Mouse (Mus musculus) lung, embryonic 14.5 days (tissue): ENCODE measurements around the gene Tns1. TPM values are rescaled to one million over a fixed set of nuclear protein-coding genes. Genes with fewer than 3 reads are reported as not detected.
A peak's percentile ranks its signal among the peaks of the same experiment; 100 is the strongest.

Experiments used
- ATAC-seq: fragments of 200-750 bp; cut with Nextera tagmentation; 2 replicates; pipeline ENCODE4 v1.8.0; 2017; ENCODE audit warnings: mild to moderate bottlenecking, moderate TSS enrichment, moderate library complexity; ENCODE audit not compliant: insufficient read depth
- DNase-seq: peaks from one replicate; pipeline ENCODE4 v3.0.0-alpha.2; 2015
- H3K27ac ChIP-seq: fragments of 300-500 bp; sonication (generic); 2 replicates; pipeline ENCODE4 v1.5.1; 2014; ENCODE audit warnings: low read depth, mild to moderate bottlenecking, moderate library complexity
- H3K27me3 ChIP-seq: fragments of 300-500 bp; sonication (generic); 2 replicates; pipeline ENCODE4 v1.6.1; 2014; ENCODE audit warnings: low read length, control low read depth; ENCODE audit not compliant: insufficient read depth
- H3K36me3 ChIP-seq: fragments of 300-500 bp; sonication (generic); 2 replicates; pipeline ENCODE4 v1.6.1; 2014; ENCODE audit warnings: control low read depth; ENCODE audit not compliant: insufficient read depth
- H3K4me1 ChIP-seq: fragments of 300-500 bp; sonication (generic); 2 replicates; pipeline ENCODE4 v1.6.1; 2014; ENCODE audit warnings: antibody characterized with exemption, control low read depth; ENCODE audit not compliant: insufficient read depth
- H3K4me2 ChIP-seq: fragments of 300-500 bp; sonication (generic); 2 replicates; pipeline ENCODE4 v1.6.1; 2014; ENCODE audit warnings: mild to moderate bottlenecking
- H3K4me3 ChIP-seq: fragments of 300-500 bp; sonication (generic); 2 replicates; pipeline ENCODE4 v1.5.1; 2014; ENCODE audit warnings: low read depth, low read length
- H3K9ac ChIP-seq: fragments of 300-500 bp; sonication (generic); 2 replicates; pipeline ENCODE4 v1.6.1; 2014
- H3K9me3 ChIP-seq: fragments of 300-500 bp; sonication (generic); 2 replicates; pipeline ENCODE4 v1.6.1; 2016; ENCODE audit warnings: low read depth, low read length, control low read depth
- CTCF ChIP-seq: IDR thresholded peaks from 2 replicates; pipeline ENCODE4 v1.5.1; 2016; ENCODE audit warnings: antibody characterized with exemption, low read depth
- WGBS: fragments of 180-500 bp; shearing (Covaris S2); extraction: QIAGEN DNeasy Blood & Tissue Kit; methylation state at CpG from one replicate; pipeline ENCODE4 v1.1.7; 2014; 5-methylcytosine and 5-hydroxymethylcytosine counted together
- polyA plus RNA-seq: library from polyadenylated mRNA; unstranded; fragments of >200 nt; fragmentation: Nextera tagmentation; extraction: Ambion mirVana; gene quantifications from 2 replicates; pipeline ENCODE4 v1.2.1, GENCODE M21; 2014

The Tns1 gene
- polyA plus RNA-seq, 1 experiment from 2014 or later, result 95.2 TPM

GRCm38 (mm10) chr1:73912466-73912865, 211.8 kb downstream of the Tns1 start:
- no peak for ATAC-seq
- no peaks in the 10 kb centered on the region for H3K27me3 ChIP-seq
- H3K27ac ChIP-seq, result no peak overlapping the region
- H3K4me2 ChIP-seq, result no peak overlapping the region
- H3K9ac ChIP-seq, result no peak overlapping the region
- H3K9me3 ChIP-seq, result no peaks in the 10 kb centered on the region
- H3K4me3 ChIP-seq, result no peak overlapping the region
- WGBS, result 85% methylated on average over 10 of the region's 10 CpGs
- peaks cover 58% of the 10 kb centered on the region for H3K36me3 ChIP-seq
- no peak for TF ChIP-seq CTCF
- DNase-seq, result no peak
- no peaks in the 10 kb centered on the region for H3K4me1 ChIP-seq

- Histone ChIP-seq H3K4me3 (no peak overlapping the region), H3K36me3 (peaks cover 53% of the 10 kb centered on the region), H3K9me3 (no peaks in the 10 kb centered on the region), H3K27me3 (no peaks in the 10 kb centered on the region), H3K27ac (no peak overlapping the region), H3K4me1 (no peaks in the 10 kb centered on the region), H3K9ac (no peak overlapping the region), H3K4me2 (no peak overlapping the region)
- DNase-seq (no peak), ATAC-seq (no peak)
- TF ChIP-seq CTCF, result no peak
- WGBS, result 70% methylated on average over 8 of the region's 8 CpGs
These were observed 212.3 kb downstream of the Tns1 start for GRCm38 (mm10) chr1:73911981-73912380.

GRCm38 (mm10) chr1:73910701-73911100, 213.5 kb downstream of the Tns1 start:
- H3K4me2 ChIP-seq, result no peak overlapping the region
- no peak overlapping the region for H3K9ac ChIP-seq
- DNase-seq (no peak), ATAC-seq (no peak)
- H3K36me3 ChIP-seq, result peaks cover 41% of the 10 kb centered on the region
- no peaks in the 10 kb centered on the region for H3K9me3 ChIP-seq
- H3K27me3 ChIP-seq, result no peaks in the 10 kb centered on the region
- 74% methylated on average over 8 of the region's 8 CpGs for WGBS
- H3K4me3 ChIP-seq, result no peak overlapping the region
- no peak overlapping the region for H3K27ac ChIP-seq
- H3K4me1 ChIP-seq, result no peaks in the 10 kb centered on the region; the same call in 1 of the 2 replicates
- TF ChIP-seq CTCF, result no peak

GRCm38 (mm10) chr1:73910111-73910510, 214.1 kb downstream of the Tns1 start:
- no peak overlapping the region for H3K9ac ChIP-seq
- no peak overlapping the region for H3K4me3 ChIP-seq
- H3K4me2 ChIP-seq, result no peak overlapping the region
- no peak overlapping the region for H3K27ac ChIP-seq
- no peaks in the 10 kb centered on the region for H3K27me3 ChIP-seq
- no peaks in the 10 kb centered on the region for H3K9me3 ChIP-seq
- H3K36me3 ChIP-seq, result peaks cover 35% of the 10 kb centered on the region
- DNase-seq (no peak), ATAC-seq (no peak)
- TF ChIP-seq CTCF, result 0 out of 2 replicates have a peak, but pooled peaks have one; percentile 4
- WGBS, result 78% methylated on average over 8 of the region's 8 CpGs
- no peaks in the 10 kb centered on the region; the same call in 1 of the 2 replicates for H3K4me1 ChIP-seq

GRCm38 (mm10) chr1:73909191-73909983, 214.9 kb downstream of the Tns1 start:
- WGBS, result 50% methylated on average over 2 of the region's 2 CpGs

GRCm38 (mm10) chr1:73908081-73908960, 215.9 kb downstream of the Tns1 start:
- Histone ChIP-seq H3K4me1 (no peaks in the 10 kb centered on the region; the same call in 1 of the 2 replicates), H3K27ac (no peak overlapping the region), H3K9me3 (no peaks in the 10 kb centered on the region), H3K27me3 (no peaks in the 10 kb centered on the region), H3K4me2 (no peak overlapping the region), H3K36me3 (peaks cover 18% of the 10 kb centered on the region), H3K9ac (no peak overlapping the region), H3K4me3 (no peak overlapping the region)
- DNase-seq (no peak), ATAC-seq (no peak)
- WGBS, result 78% methylated on average over 13 of the region's 13 CpGs
- no peak for TF ChIP-seq CTCF

More at GRCm38 (mm10) chr1:73909191-73909983, 214.9 kb downstream of the Tns1 start:
- ATAC-seq (no peak), DNase-seq (no peak)
- Histone ChIP-seq H3K27me3 (no peaks in the 10 kb centered on the region), H3K27ac (no peak overlapping the region), H3K9me3 (no peaks in the 10 kb centered on the region), H3K9ac (no peak overlapping the region), H3K4me1 (no peaks in the 10 kb centered on the region; the same call in 1 of the 2 replicates), H3K36me3 (peaks cover 29% of the 10 kb centered on the region), H3K4me3 (no peak overlapping the region), H3K4me2 (no peak overlapping the region)
- TF ChIP-seq CTCF, result no peak

- H3K27me3 ChIP-seq, result no peaks in the 10 kb centered on the region
- H3K27ac ChIP-seq, result no peak overlapping the region
- no peak for DNase-seq
- peaks cover 7% of the 10 kb centered on the region for H3K36me3 ChIP-seq
- no peak for ATAC-seq
- no peak overlapping the region for H3K4me3 ChIP-seq
- no peak overlapping the region for H3K4me2 ChIP-seq
- H3K4me1 ChIP-seq, result no peaks in the 10 kb centered on the region; the same call in 1 of the 2 replicates
- no peak for TF ChIP-seq CTCF
- WGBS, result 91% methylated on average over 28 of the region's 28 CpGs
- H3K9ac ChIP-seq, result no peak overlapping the region
- no peaks in the 10 kb centered on the region for H3K9me3 ChIP-seq
These were observed 217.1 kb downstream of the Tns1 start for GRCm38 (mm10) chr1:73907166-73907565.
